Mouse (Mus musculus) ovary, postnatal 10 days (tissue): Measurements from ENCODE around the gene Tfec.

Experiments
- DNase-seq: peaks from one replicate; pipeline ENCODE4 v3.0.0; 2022; ENCODE audit warnings: low spot score

Tfec gene

DNA sequence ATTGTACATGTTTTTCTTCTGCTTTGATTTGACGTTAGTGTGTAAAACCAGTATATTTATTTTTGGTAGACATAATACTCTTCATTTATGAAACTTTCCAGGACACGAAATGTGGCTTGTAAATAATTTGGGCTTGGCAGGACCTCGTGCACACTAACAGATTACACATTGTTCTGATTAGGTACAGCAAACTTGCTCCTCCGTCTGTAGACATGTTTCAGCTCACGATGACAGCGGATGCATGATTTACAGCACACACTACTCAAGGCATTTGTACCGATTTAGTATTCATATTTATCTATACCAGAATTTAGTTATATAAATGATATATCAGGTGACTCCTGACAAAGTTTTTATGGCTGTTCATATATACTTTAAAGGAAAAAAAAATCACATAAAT, 104.2 kb downstream of the Tfec start:
- no peak for DNase-seq

DNA sequence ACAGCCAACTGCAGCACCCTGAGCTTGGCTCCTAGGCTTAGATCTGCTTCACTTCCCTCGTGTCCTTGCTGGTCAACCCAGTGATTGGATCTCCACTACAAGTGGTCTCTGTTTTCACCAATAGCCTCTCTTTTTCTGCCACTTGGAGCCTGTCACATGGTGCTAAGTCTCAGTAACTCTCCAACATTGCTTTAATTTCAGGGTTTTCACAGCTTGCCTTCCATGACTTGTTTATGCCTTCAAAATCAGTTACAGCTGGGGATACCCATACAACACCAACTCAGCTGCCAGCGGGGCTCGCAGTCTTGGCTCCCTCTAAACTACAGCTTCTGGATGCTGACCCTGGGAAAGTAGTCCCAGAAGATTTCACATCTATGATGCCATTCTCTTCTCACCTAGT, 113.1 kb downstream of the Tfec start:
- no peak for DNase-seq
